ENCODE assay signal across 25 mouse cellular contexts in the genomic region with DNA sequence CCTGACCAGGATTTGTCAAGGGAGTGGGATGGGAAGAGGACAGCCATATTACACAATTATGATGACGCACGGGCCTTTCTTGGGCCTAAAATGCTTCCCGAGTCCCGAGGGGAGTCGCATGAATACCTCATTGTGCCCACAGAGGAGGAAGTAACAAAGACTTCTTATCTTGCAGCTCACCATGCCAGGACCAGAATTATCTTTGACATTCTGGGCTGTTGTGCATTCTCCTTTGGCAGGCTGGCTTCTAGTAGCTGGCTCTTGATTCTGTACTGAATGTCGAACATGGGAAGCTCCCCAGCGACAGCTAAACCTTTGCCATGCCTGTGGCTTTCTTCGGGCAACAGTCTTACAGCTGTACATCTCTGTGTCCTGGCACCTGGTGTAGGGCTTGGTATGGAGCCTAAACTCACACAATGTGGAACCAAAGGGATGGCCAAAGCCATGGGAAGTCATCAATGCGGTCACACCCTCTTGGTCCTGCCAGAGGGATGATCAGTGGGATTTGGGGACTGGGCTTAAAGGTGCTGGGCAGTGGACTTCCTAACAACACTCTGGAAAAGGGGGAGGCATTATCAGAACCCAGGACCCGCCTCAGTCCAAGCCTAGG. TPM values are rescaled to one million over a fixed set of nuclear protein-coding genes. Genes with fewer than 3 reads are reported as not detected.
DNase-seq lines count a peak whose midpoint lies in the region; ATAC-seq and TF ChIP-seq lines count a peak whose summit lies in the region.
"Had no signal": no experiment of that assay in that cellular context is flagged by ENCODE, and none has a peak within 500 bp of the region (broad histone marks: within the 10 kb centered on the region; RNA-seq: fewer than 3 reads in every experiment).

No protein-coding gene starts in this region.

- H3K36me3 ChIP-seq in embryonic facial prominence, embryonic 14.5 days (ENCODE audit: control insufficient read depth, insufficient read depth, low read length) = no peaks in the 10 kb centered on the region
- no peaks in the 10 kb centered on the region for H3K36me3 ChIP-seq in embryonic facial prominence, embryonic 10.5 days (replicated peaks)
- H3K36me3 ChIP-seq in testis, adult 2 months (ENCODE audit: control insufficient read depth, insufficient read depth, low read length) = no peaks in the 10 kb centered on the region
- no peaks in the 10 kb centered on the region for H3K36me3 ChIP-seq in intestine, postnatal 0 days (ENCODE audit: control insufficient read depth, insufficient read depth)
- H3K36me3 ChIP-seq: embryonic facial prominence, embryonic 12.5 days; G1E; heart, embryonic 13.5 days; hindbrain, embryonic 12.5 days had no signal

- H3K27ac ChIP-seq in embryonic facial prominence, embryonic 14.5 days (replicated peaks; ENCODE audit: low read depth, low read length) = no peak overlapping the region
- no peak overlapping the region for H3K27ac ChIP-seq in embryonic facial prominence, embryonic 10.5 days (replicated peaks)
- H3K27ac ChIP-seq in testis, adult 2 months (ENCODE audit: control insufficient read depth, insufficient read depth, low read depth, low read length) = no peak overlapping the region
- no peak overlapping the region for H3K27ac ChIP-seq in intestine, postnatal 0 days (ENCODE audit: low read depth, low read length)
- H3K27ac ChIP-seq: embryonic facial prominence, embryonic 12.5 days; forebrain, embryonic 13.5 days; heart, embryonic 13.5 days; hindbrain, embryonic 12.5 days had no signal

- no peak overlapping the region for H3K4me3 ChIP-seq in embryonic facial prominence, embryonic 14.5 days (ENCODE audit: low read depth, low read length)
- H3K4me3 ChIP-seq in embryonic facial prominence, embryonic 10.5 days = no peak overlapping the region
- H3K4me3 ChIP-seq in testis, adult 2 months (ENCODE audit: control insufficient read depth, low read depth, low read length) = peak overlapping the region; percentile 75
- H3K4me3 ChIP-seq in intestine, postnatal 0 days (ENCODE audit: low read depth, low read length) = no peak overlapping the region
- H3K4me3 ChIP-seq: embryonic facial prominence, embryonic 12.5 days; forebrain, embryonic 13.5 days; heart, embryonic 13.5 days; hindbrain, embryonic 12.5 days had no signal

- no peak overlapping the region for H3K9ac ChIP-seq in embryonic facial prominence, embryonic 14.5 days (ENCODE audit: low read depth, low read length)
- H3K9ac ChIP-seq in intestine, postnatal 0 days (ENCODE audit: low read depth, low read length) = no peak overlapping the region
- H3K9ac ChIP-seq: embryonic facial prominence, embryonic 12.5 days; forebrain, embryonic 13.5 days; heart, embryonic 13.5 days; hindbrain, embryonic 12.5 days had no signal

- no peaks in the 10 kb centered on the region for H3K27me3 ChIP-seq in embryonic facial prominence, embryonic 14.5 days (replicated peaks; ENCODE audit: control insufficient read depth, insufficient read depth, low read length)
- no peaks in the 10 kb centered on the region for H3K27me3 ChIP-seq in embryonic facial prominence, embryonic 10.5 days (replicated peaks; ENCODE audit: low read depth, poor library complexity, severe bottlenecking)
- H3K27me3 ChIP-seq in testis, adult 2 months (ENCODE audit: control insufficient read depth, insufficient read depth, low read length) = no peaks in the 10 kb centered on the region
- no peaks in the 10 kb centered on the region for H3K27me3 ChIP-seq in intestine, postnatal 0 days (replicated peaks; ENCODE audit: control insufficient read depth, insufficient read depth, low read length)
- H3K27me3 ChIP-seq: embryonic facial prominence, embryonic 12.5 days; forebrain, embryonic 13.5 days; hindbrain, embryonic 12.5 days; Patski had no signal

- H3K4me1 ChIP-seq in embryonic facial prominence, embryonic 14.5 days (ENCODE audit: control insufficient read depth, insufficient read depth, low read length) = no peaks in the 10 kb centered on the region
- H3K4me1 ChIP-seq in embryonic facial prominence, embryonic 10.5 days = no peaks in the 10 kb centered on the region
- H3K4me1 ChIP-seq in testis, adult 2 months (ENCODE audit: control insufficient read depth, insufficient read depth, low read length) = no peaks in the 10 kb centered on the region
- H3K4me1 ChIP-seq in intestine, postnatal 0 days (replicated peaks; ENCODE audit: control insufficient read depth, insufficient read depth, low read length) = no peaks in the 10 kb centered on the region
- H3K4me1 ChIP-seq: forebrain, embryonic 13.5 days; hindbrain, embryonic 12.5 days had no signal

- peak; percentile 24 for DNase-seq in embryonic facial prominence, embryonic 14.5 days (ENCODE audit: low spot score)
- DNase-seq in embryonic facial prominence, embryonic 10.5 days (ENCODE audit: low spot score) = no peak
- DNase-seq in heart, adult 18-20 months = peak; percentile 27 to 53
- no peak for DNase-seq in heart, postnatal 10 days
- no peak for DNase-seq in testis, postnatal 10 days (ENCODE audit: low spot score)
- DNase-seq in ovary, adult 18-20 months (ENCODE audit: low spot score) = no peak
- DNase-seq: adrenal gland, postnatal 14 days; B cell, adult 2 months; cerebellum, adult 18-20 months; cerebellum, adult 9-11 months; cerebellum, postnatal 36 days; gastrocnemius, postnatal 10 days; heart, postnatal 4 days had no signal

- TF ChIP-seq POLR2A in testis, adult 2 months (IDR thresholded peaks at IDR 0.05; ENCODE audit: control insufficient read depth, low read depth, low read length) = no peak

- H3K9me3 ChIP-seq in embryonic facial prominence, embryonic 14.5 days (ENCODE audit: control insufficient read depth, low read length) = no peaks in the 10 kb centered on the region
- no peaks in the 10 kb centered on the region for H3K9me3 ChIP-seq in embryonic facial prominence, embryonic 10.5 days
- H3K9me3 ChIP-seq in intestine, postnatal 0 days (ENCODE audit: control insufficient read depth) = no peaks in the 10 kb centered on the region
- H3K9me3 ChIP-seq: embryonic facial prominence, embryonic 12.5 days; forebrain, embryonic 13.5 days; G1E; heart, embryonic 13.5 days; hindbrain, embryonic 12.5 days had no signal

- ATAC-seq in embryonic facial prominence, embryonic 14.5 days (ENCODE audit: low read depth) = no peak
- ATAC-seq in intestine, postnatal 0 days = no peak
- ATAC-seq: activated CD4-positive, CD25-positive, alpha-beta regulatory T cell, adult 4 months; CD4-positive, CD25-positive, alpha-beta regulatory T cell, adult 4 months; forebrain, embryonic 13.5 days; hindbrain, embryonic 16.5 days; inflammation-experienced regulatory T-cells, adult 6 months; Patski had no signal

- no peak for TF ChIP-seq CTCF in testis, adult 2 months (IDR thresholded peaks at IDR 0.05; ENCODE audit: control insufficient read depth, insufficient read depth, insufficient replicate concordance, low read depth, low read length)
- TF ChIP-seq CTCF in intestine, postnatal 0 days (IDR thresholded peaks at IDR 0.05; ENCODE audit: low read depth) = no peak

- intact Hi-C loops in heart, postnatal 10 days (cut with DNase I) = no loop called here

- 76% methylated on average over 10 of the region's 10 CpGs for WGBS in embryonic facial prominence, embryonic 14.5 days
- WGBS in embryonic facial prominence, embryonic 10.5 days = 78% methylated on average over 10 of the region's 10 CpGs
- WGBS in intestine, postnatal 0 days = 91% methylated on average over 10 of the region's 10 CpGs

- no peak overlapping the region for H3K4me2 ChIP-seq in embryonic facial prominence, embryonic 14.5 days (ENCODE audit: low read depth, low read length)
- H3K4me2 ChIP-seq in intestine, postnatal 0 days (replicated peaks; ENCODE audit: low read depth) = no peak overlapping the region
- H3K4me2 ChIP-seq: embryonic facial prominence, embryonic 12.5 days; forebrain, embryonic 13.5 days; heart, embryonic 13.5 days; hindbrain, embryonic 12.5 days had no signal

RNA-seq across cellular contexts. Expression of a gene that starts 51.9 kb away (rescaled TPM):
- 77.5 and 86.6 TPM in 2 replicates for polyA plus RNA-seq in embryonic facial prominence, embryonic 14.5 days (2014; fragmentation: Nextera tagmentation; extraction: Ambion mirVana)
- polyA plus RNA-seq in embryonic facial prominence, embryonic 10.5 days (2016; fragmentation: Nextera tagmentation; extraction: Ambion mirVana) = 29.4 and 36.3 TPM in 2 replicates
- 100 to 1,000 TPM; 161 to 188 TPM for total RNA-seq in heart, adult 18-20 months (2021)
- 100 to 1,000 TPM; 112 to 223 TPM for total RNA-seq in heart, postnatal 10 days (2021)
- polyA plus RNA-seq in testis, adult 2 months (2012; rRNA removed) = 9.1 and 12.0 TPM in 2 replicates
- 24.2 and 29.4 TPM in 2 replicates for polyA plus RNA-seq in intestine, postnatal 0 days (2015; fragmentation: Nextera tagmentation; extraction: Ambion mirVana)
- polyA plus RNA-seq: activated CD4-positive, CD25-positive, alpha-beta regulatory T cell, adult 4 months; CD4-positive, CD25-positive, alpha-beta regulatory T cell, adult 4 months; inflammation-experienced regulatory T-cells, adult 6 months had no signal

Comparison
In these comparisons a context has a peak if more than half of its experiments do, and no peak if none do; other contexts are left out.
1. DNase-seq: peak in embryonic facial prominence, embryonic 14.5 days (single experiment) and heart, adult 18-20 months (2 of 2); none in embryonic facial prominence, embryonic 10.5 days (single experiment), heart, postnatal 10 days (0 of 2), testis, postnatal 10 days (single experiment) and ovary, adult 18-20 months (single experiment).